Mouse (Mus musculus) testis, postnatal 14 days (tissue): ENCODE results near the gene Rfc5.
"Not testable (repeated sequence)": the region's sequence is repeated elsewhere in the genome, so short reads cannot be mapped to it uniquely, and the experiment has no call there.

ENCODE experiments used
- DNase-seq: peaks from one replicate; pipeline ENCODE4 v3.0.0; 2021; ENCODE audit warnings: low spot score

Rfc5 gene

DNA sequence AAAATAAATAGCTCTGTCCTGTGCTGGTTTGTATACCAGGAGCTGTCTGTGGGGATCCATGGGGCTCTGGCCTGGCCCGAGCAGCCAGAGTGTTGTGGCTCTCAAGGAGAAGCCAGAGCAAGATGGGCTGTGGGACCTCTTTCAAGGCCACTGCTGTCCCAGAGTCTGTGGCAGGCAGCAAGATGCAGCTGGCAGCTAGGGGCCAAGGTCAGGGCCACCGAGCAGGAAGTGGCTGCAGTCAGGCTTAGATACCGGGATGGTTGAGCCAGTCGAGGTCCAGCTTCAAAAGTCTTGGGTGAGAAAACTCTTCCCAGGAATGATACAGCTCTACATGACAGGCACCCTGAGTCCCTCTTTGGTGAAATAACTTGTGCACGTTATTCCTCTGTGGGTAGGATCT is 41.8 kb downstream of the Rfc5 start:
- peak; percentile 65 for DNase-seq

DNA sequence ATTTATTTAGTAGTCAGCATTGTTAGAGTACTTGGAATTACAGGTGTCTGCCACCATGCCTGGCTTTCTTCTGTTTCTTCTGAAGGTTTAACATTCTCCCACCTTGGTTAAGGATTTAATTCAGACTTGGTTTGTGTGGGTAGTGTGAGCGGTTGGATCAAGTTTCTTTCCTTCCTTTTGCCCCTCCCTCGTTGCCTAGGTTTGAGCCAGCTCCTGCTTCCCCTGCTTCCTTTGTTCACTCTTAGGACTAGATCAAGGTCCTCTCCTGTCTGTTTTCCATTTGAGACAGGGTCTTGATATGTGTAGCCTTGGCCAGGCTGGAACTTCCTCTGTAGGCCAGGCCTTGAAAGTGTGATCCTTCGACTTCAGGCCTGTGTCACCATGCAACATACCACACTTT is 42.6 kb downstream of the Rfc5 start:
- no peak for DNase-seq

DNA sequence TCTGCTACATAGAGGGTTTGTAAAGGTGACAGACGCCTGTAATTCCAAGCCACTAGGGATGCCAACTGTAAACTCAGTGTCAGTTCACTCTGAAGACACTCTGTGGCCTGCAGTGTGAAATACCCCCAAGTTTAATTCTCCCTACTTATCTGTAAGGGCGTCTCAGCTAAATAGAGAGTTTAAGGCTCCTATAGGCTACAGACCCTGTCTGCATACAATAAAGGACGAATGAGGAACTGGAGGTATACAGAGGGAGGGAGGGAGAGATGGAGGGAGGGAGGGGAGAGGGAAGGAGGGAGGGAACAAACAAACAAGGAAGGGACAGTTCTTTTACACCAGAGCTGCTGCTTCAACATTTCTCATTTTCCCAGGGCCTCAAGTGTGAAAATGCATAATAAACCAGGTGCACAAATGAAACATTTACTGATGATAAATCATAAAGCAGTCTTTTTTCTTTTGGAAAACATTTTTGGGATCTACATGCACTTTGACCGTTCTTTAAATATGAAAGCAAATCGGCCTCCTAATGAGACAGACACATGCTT is 43.3 kb downstream of the Rfc5 start:
- DNase-seq: no peak

DNA sequence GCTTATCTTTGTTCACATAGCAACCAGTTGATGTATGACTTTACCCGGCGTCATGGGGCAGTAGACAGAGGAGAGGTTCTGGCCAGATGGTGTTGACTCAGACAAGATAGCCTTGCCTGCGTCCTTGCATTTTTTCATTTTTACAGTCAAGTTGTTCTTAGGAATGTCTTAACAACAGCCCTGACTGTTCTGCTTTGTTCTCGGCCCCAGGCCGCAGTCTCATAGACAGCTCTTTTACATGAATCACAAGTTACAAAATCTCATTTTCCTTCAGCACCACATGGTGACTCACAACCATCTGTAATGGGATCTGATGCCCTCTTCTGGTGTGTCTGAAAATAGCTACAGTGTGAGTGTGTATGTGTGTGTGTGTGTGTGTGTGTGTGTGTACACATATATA is 44.4 kb downstream of the Rfc5 start:
- not testable (repeated sequence) for DNase-seq

DNA sequence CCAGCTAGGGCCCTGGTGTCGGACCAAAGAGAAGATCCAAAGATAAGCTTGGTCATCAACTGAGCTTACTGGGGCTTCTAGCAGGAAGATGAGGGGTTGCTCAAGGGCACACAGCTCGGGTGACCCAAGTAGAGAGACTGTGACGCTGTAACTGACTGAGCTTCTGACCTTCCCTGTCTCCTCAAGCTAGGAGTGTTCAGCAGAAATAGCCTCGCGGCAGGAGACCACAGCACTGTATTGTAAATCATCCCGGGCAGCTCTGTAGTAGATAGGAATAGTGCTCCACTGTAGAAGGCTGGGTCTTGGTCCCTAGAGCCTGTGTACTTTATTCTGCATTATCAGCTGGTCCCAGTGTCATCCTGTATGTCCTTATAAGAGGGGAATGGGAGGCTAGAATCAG is 47.0 kb downstream of the Rfc5 start:
- no peak for DNase-seq

DNA sequence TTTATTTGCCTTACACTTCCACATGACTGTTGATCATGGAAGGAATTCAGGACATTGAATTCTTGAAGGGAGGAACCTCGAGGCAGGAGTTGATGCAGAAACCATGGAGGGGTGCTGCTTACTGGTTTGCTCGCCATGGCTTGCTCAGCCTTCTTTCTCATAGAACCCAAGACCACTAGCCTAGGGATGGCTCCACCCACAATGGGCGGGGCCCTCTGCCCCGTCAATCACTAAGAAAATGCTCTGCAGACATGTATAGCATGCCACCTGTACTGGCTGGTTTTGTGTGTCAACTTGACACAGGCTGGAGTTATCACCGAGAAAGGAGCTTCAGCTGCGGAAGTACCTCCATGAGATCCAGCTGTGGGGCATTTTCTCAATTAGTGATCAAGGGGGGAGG is 48.8 kb downstream of the Rfc5 start:
- no peak for DNase-seq

DNA sequence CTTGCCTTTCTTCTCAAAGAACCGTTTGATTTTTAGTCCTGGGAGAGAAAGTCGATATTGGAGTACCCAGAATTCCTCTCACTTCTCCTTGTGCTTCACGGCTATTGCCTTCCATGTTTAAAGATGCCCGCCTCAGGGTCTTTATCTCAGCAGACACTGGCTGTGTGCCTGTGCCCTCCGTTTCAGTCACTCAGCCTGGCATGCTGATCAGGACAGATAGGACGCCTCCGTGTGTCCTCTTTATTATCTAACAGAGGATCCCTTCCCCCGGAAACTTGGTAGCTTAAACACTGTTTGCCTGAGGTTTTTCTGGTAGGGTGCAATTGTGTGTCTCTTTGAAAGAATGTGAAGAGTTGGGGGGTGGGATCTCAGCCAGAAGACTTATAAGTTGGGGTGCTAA is 50.3 kb downstream of the Rfc5 start:
- no peak for DNase-seq

DNA sequence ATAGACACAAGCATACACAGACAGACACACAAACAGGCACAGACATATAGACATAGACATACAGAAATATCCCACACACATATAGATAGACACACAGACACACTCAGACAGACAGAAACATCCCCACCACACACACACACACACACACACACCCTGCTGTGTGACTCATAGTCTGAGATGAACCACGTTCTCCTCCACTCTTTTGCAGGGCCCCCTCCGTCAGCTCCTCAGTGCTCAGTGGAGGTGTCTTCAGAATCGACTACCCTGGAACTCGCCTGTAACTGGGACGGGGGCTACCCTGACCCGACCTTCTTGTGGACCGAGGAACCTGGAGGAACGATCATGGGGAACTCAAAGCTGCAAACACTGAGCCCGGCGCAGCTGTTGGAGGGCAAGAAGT is 50.8 kb downstream of the Rfc5 start:
- DNase-seq: no peak

DNA sequence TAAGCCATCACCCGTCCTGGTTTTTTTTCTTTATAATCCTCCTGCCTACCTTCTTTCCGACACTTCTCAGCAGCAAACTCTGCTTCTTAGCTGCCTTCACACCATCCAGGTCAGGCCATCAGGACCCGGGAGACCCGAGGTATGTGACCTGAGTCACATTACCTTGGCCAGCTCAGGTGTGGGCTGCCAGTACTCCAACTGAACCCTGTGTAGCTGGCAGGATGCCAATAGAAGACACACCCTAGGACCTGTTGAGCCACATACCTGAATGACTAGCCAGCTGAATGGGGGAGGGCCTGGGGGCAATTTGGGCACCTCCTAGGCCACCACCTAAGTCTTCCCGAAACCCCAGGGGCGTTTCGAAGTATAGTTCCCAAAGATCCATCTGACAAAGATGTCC is 58.4 kb downstream of the Rfc5 start:
- no peak for DNase-seq
